Mouse (Mus musculus) cerebellum, postnatal 36 days (tissue): Measurements from ENCODE around the gene Dyx1c1.

Experiments
- DNase-seq, 2 experiments: peaks; one replicate each; pipeline ENCODE4 v3.0.0; 2021 to 2022; ENCODE audit warnings: mixed read lengths in 2 of 2

Gene Dyx1c1

DNA sequence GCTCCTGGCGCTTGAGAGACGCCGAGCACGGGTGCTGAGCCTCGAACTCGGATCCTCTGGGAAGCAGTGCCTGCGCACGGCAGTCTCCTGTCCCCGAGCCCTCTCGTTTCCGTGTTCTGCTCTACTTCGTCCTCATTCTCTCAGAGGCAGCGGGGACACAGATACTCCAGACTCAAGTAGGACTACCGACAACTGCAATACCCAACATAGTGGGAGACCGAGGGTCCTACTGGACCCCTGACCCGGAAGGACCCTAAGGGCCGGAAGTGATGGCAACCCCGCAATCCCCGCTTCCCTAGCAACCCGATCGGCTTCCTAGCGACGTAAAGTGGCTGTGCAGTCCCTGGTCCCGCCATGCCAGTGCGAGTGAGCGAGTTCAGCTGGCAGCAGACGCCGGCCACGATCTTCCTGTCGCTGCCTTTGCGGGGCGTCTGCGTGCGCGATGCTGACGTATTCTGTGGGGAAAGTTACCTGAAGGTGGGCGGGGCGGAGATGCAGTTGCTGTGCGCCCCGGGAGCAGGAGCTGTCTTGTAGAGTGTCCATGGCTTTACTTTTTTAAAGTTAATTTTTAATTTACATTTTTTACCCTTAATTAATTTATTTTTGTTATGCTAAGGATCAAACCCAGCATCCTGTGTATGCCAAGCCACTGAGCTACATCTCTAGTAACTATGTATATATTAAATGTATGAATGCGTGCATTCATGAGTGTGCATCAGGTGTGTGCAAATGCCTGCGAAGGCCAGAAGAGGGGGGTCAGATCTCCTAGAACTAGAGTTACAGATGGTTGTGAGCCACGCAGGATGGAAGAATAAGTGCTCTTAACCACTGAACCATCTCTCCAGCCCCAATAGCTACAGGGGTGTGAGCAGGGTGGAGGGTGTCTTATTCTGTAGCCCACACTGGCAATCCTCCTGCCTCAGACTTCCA lies at the start of gene Dyx1c1, which contains the start of gene Gm44503:
TSS of gene Dyx1c1 (plus strand) at position 265 of the 930 bp plus-strand sequence.
TSS of gene Gm44503 (plus strand) at position 332 of the 930 bp plus-strand sequence.
- peak; percentile 59 to 68 for DNase-seq

DNA sequence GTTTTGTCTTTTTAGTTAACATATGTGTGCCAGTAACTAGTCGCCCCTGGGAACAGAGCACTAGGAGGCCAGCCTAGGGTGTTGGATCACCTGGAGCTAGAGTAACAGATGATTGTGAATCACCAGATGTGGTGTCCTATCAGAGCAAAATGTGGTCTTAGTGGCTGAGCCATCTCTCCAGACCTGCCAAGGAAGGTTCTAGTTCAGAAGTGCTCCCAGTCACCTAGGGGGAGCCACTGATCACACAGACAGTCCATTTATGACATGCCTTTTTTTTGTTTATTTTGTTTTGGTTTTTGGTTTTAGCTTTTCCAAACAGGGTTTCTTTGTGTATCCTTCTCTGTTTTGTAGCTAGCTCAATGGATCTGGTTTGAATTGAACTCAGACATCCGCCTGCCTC lies 47.2 kb upstream of the Dyx1c1 start:
- DNase-seq: no peak

GRCm38 (mm10) chr9:72913551-72913950 lies 45.0 kb upstream of the Dyx1c1 start:
- no peak for DNase-seq

DNA sequence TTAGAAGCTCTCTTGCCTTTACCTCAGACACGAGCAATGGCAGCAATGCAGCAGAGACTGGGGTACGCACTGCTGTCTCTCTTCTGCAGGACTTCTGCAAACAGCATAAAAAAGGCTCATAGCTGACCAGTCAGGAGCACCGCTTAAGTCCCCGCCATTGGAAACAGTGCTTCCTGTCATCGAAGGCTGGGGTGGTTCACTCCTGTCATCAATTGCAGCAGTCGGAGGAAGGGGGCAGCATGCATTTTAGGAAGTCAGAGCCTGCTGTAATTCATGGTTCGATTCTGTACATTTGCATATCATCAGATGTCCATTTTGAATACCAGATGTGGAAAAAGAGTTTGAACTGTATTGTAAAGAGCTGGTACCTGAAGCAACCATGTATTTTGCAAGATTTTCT lies 42.9 kb upstream of the Dyx1c1 start:
- no peak for DNase-seq

GRCm38 (mm10) chr9:72923068-72923467 lies 35.5 kb upstream of the Dyx1c1 start:
- no peak for DNase-seq

GRCm38 (mm10) chr9:72925021-72925934 lies 33.3 kb upstream of the Dyx1c1 start, which contains the start of gene Pygo1:
Gene Pygo1, plus strand, starts transcription at chr9:72925645.
- peak; percentile 35 to 36 for DNase-seq

DNA sequence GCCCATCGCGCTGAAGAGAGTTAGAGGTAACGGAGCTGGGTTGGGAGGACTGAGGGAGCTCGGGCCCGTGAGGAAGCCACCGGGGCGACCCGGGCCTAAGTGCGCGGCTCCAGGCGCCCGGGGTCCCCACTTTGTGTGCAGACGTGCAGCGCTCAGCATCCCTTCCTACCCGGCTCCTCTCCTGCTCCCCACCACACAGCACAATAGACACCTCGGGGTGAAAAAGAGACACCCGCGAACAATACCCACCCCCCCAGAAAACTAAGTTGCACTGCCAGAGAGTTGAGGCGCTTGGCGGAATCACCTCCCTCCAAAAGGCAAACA lies 32.7 kb upstream of the Dyx1c1 start:
- DNase-seq: no peak

GRCm38 (mm10) chr9:72931166-72931790 lies 27.3 kb upstream of the Dyx1c1 start:
- DNase-seq: no peak

DNA sequence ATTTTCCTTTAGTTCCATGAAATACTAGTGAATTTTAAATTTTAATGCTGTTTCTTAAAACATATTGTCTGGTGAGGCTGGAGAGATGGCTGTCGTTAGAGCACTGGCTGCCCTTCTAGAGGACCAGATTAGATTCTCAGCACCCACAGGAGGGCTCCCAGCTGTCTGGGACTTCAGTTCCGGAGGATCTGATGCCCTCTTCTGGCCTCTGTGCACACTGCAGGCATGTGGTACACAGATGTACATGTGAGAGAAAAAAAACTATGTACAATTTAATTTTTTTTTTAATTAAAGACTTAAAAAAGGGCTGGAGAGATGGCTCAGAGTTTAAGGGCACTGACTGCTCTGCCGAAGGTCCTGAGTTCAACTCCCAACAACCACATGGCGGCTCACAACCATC lies 23.3 kb upstream of the Dyx1c1 start:
- no peak for DNase-seq

- no peak for DNase-seq
Measured at GRCm38 (mm10) chr9:72936301-72936700, 22.3 kb upstream of the Dyx1c1 start.

GRCm38 (mm10) chr9:72943424-72943823 lies 15.2 kb upstream of the Dyx1c1 start:
- no peak for DNase-seq

DNA sequence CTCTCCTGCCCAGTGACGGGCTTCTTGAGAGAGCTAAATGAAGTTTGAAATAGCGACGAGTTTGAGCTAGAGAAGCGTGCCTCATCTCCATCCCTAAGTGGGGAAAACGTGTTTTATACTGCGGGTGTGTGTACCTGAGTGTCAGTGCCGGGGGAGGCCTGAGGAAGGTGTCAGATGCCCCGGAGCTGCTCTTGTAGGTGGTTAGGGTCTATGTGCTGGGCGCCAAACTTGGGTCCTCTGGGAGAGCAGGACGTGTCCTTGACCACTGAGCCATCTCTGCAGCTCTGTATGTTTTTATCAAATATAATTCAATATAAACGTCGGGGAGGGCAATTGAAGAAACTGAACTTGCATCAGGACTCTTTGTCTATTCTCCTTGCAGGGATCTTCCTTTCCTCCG lies 14.3 kb upstream of the Dyx1c1 start:
- DNase-seq: no peak

DNA sequence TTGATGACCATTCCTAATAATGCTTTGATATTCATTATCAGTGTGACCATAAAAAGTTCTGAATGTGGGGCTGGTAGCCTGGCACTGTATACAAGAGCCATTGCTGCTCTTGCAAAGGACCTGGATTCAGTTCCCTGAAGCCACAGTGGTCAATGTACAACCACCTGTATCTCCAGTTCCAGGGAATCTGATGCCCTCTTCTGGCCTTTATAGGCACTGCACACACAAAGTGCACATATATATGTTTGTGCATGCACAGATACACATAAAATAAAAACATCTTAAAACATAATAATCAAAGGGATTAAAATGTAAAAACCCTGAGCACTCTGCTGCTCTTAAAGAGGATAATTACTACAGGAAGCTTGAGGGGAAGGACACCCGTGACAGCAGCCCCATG lies 11.6 kb upstream of the Dyx1c1 start:
- no peak for DNase-seq

DNA sequence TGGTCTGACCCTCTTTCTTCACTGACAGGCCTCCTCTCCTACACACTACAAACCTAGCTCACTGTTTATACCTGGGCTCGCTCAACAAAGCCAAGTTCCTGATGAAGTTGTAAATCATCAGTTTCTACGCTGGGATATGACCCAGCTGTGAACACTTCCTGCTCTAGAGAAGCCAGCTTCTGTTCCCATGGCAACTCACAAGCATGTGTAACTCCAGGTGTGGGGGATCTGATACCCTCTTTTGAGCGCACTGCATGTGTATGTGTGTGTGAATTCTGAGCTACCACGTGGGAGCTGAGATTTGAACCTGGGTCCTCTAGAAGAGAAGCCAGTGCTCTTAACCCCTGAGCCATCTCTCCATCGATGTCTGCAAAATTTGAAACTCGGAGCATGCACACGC lies 9.0 kb upstream of the Dyx1c1 start:
- no peak for DNase-seq

- DNase-seq: no peak
Measured at GRCm38 (mm10) chr9:72954746-72955145, 3.8 kb upstream of the Dyx1c1 start.

DNA sequence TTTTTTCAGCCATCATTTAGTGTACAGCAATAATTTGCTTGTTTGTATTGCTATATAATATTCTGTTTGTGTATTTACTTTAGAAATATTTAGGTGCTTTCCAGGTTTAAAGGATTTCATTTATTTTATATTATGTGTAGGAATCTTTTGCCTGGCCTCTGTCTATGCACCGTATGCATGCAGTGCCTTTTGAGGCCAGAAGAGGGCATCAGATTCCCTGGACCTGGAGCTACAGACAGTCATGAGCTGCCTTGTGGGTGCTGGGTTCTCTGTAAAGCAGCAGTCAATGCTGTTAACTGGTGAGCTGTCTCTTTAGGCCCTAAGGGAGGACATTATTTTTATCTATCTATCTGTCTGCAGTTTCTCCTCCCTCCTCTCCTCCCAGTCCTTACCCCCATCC lies 3.0 kb upstream of the Dyx1c1 start:
- DNase-seq: peak; percentile 40 to 45

GRCm38 (mm10) chr9:72961346-72961745 lies 2.8 kb downstream of the Dyx1c1 start:
- no peak for DNase-seq

GRCm38 (mm10) chr9:72961959-72962358 lies 3.4 kb downstream of the Dyx1c1 start:
- DNase-seq: no peak

- peak; percentile 31 to 46 for DNase-seq
Measured at GRCm38 (mm10) chr9:72968349-72969061, 9.9 kb downstream of the Dyx1c1 start.

GRCm38 (mm10) chr9:72969874-72970273 lies 11.3 kb downstream of the Dyx1c1 start:
- no peak for DNase-seq

GRCm38 (mm10) chr9:72972435-72972834 lies 13.8 kb downstream of the Dyx1c1 start:
- DNase-seq: no peak

DNA sequence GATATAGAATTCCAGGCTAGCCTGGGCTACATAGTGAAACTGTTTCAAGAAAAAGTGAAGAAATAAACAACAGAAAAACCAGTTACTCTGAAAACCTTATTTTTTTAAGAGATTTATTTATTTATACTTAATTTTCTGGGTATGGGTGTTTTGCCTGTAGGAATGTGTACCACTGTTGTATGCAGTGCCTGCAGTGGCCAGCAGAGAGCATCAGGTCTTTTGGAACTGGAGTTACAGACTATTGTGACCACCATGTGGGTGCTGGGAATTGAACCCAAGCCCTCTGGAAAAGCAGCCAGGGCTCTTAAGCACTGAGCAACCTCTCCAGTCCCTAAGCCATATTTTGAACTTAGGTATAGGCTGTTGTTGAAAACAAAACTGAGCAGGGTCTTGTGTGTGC lies 14.4 kb downstream of the Dyx1c1 start:
- DNase-seq: no peak
